Mouse (Mus musculus): ENCODE results near the gene Gper1. TPM values are rescaled to one million over a fixed set of nuclear protein-coding genes. Genes with fewer than 3 reads are reported as not detected.
A peak's percentile ranks its signal among the peaks of the same experiment; 100 is the strongest.

Gene Gper1
- total and polyA plus RNA-seq, 2 experiments from 2014 or later = 6.8 to 9.1 TPM

DNA sequence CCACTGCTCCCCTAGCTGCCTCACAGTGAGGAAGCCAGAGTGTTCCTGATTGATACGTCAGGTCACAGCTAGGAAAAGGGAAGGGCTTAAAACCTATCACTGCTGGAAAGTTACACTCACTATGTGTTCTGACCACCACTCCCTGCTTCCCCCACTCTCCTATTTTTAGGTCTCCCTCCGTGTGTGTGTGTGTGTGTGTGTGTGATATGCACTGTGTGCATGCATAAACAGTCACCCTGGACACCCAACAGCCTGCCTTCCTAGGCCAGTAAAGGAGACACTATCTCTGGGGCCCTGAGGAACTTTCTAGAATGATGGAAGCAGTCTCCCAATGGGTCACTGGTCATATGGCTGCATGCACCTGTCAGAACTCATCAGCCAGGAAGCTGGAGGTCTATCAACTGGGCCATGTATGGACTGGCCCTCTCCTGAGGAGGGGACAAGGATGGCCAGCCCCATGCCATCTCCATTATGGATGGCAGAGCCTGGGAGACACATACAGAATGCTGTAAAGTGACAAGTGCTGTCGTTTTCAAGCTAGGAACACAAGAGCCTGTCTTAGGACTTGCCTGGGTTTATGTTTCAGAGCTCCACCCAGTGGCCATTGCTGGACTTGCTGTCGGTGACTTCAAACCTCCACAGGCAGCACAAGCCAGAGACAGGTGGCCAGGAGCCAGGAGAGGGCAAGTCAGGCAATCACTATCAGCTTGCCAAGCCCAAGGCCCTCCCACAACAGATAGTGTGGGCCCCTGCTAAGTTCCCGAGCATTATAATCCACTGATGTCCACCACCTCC, 24.8 kb upstream of the Gper1 start:
- no peak overlapping the region for H3K27ac ChIP-seq (ENCODE audit: low read depth, low read length)
- DNase-seq (peak; percentile 90), ATAC-seq (peak; percentile 85)
- no peak overlapping the region for H3K9ac ChIP-seq
- 42% methylated on average over 5 of the region's 5 CpGs for WGBS
- no peak overlapping the region for H3K4me3 ChIP-seq (ENCODE audit: low read depth, low read length)
- H3K4me2 ChIP-seq (ENCODE audit: low read depth) = no peak overlapping the region
- peak; percentile 86 for TF ChIP-seq CTCF (IDR thresholded peaks at IDR 0.05; ENCODE audit: low read depth)
- H3K36me3 ChIP-seq (ENCODE audit: insufficient read depth) = no peaks in the 10 kb centered on the region
- no peaks in the 10 kb centered on the region for H3K9me3 ChIP-seq (ENCODE audit: low read length)
- H3K4me1 ChIP-seq (ENCODE audit: insufficient read depth) = no peaks in the 10 kb centered on the region
- H3K27me3 ChIP-seq (ENCODE audit: insufficient read depth, low read length) = no peaks in the 10 kb centered on the region

DNA sequence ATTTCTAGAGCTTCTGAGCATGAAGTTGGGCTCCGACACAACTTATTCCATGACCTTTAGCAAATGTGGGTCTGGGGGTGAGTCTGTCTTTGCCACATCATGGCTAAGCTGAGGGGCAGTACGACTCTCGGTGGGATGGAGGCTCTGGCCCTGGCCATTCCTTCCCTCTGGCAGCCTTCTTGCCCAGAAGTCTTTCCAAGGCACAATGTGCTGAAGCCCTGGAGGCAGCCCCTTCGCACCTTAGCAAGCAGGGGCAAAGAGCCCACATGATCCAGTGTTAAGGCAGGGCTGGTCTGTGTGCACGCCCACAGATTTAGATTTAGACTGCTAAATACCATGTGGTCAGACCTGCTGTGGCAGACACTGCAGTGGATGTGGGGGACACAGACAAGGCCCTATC, 24.2 kb upstream of the Gper1 start:
- H3K27ac ChIP-seq (ENCODE audit: low read depth, low read length) = no peak overlapping the region
- no peaks in the 10 kb centered on the region for H3K9me3 ChIP-seq (ENCODE audit: low read length)
- H3K4me2 ChIP-seq (ENCODE audit: low read depth) = no peak overlapping the region
- H3K27me3 ChIP-seq (ENCODE audit: insufficient read depth, low read length) = no peaks in the 10 kb centered on the region
- ATAC-seq = no peak
- no peak for TF ChIP-seq CTCF (IDR thresholded peaks at IDR 0.05; ENCODE audit: low read depth)
- H3K9ac ChIP-seq = no peak overlapping the region
- H3K4me1 ChIP-seq (ENCODE audit: insufficient read depth) = no peaks in the 10 kb centered on the region
- H3K4me3 ChIP-seq (ENCODE audit: low read depth, low read length) = no peak overlapping the region
- no peaks in the 10 kb centered on the region for H3K36me3 ChIP-seq (ENCODE audit: insufficient read depth)
- DNase-seq = no peak
- 84% methylated on average over 5 of the region's 5 CpGs for WGBS

DNA sequence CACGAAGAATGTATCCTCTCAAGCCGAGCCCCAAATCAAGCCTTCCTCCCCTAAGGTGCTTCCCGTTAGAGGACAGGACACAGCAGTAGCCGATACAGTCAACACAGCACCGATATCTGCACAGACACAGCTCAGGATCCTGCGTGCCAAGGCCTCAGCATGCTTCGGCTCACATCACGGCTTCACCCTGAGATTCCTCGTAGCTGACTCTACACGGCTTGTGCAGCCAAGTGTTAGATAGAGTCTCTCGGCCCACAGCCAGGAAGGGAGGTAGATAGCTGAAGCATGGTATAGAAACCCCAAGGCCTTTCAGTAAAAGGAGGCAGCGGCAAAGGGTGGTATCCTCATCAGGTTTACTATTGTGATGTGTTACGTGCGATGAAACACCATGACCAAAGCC, 23.0 kb upstream of the Gper1 start:
- H3K9me3 ChIP-seq (ENCODE audit: low read length) = no peaks in the 10 kb centered on the region
- DNase-seq (no peak), ATAC-seq (no peak)
- no peak overlapping the region for H3K4me2 ChIP-seq (ENCODE audit: low read depth)
- 85% methylated on average over 14 of the region's 14 CpGs for WGBS
- no peaks in the 10 kb centered on the region for H3K4me1 ChIP-seq (ENCODE audit: insufficient read depth)
- TF ChIP-seq CTCF (IDR thresholded peaks at IDR 0.05; ENCODE audit: low read depth) = no peak
- H3K27ac ChIP-seq (ENCODE audit: low read depth, low read length) = no peak overlapping the region
- no peaks in the 10 kb centered on the region for H3K36me3 ChIP-seq (ENCODE audit: insufficient read depth)
- no peaks in the 10 kb centered on the region for H3K27me3 ChIP-seq (ENCODE audit: insufficient read depth, low read length)
- H3K9ac ChIP-seq = no peak overlapping the region
- no peak overlapping the region for H3K4me3 ChIP-seq (ENCODE audit: low read depth, low read length)

DNA sequence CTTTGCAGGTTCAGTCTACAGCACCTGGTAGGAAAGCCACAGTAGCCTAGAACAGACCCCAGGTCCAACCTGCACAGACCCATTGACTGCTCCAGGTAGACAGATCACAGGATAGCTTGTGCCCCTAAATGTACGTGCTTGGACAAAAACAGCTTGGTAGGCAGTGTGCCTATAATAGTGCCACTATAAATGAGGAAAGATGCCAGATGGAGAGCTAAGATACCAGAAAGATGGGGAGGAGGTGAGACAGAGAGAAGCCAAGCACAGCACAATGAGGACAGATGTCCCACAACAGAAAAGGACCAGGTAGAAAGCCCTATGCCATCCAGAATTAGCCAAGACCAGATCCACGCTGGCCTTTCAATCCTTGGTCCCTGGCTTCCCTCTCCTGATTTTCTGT, 20.8 kb upstream of the Gper1 start:
- Histone ChIP-seq H3K9me3 (ENCODE audit: low read length) (no peaks in the 10 kb centered on the region), H3K4me1 (ENCODE audit: insufficient read depth) (no peaks in the 10 kb centered on the region), H3K4me2 (ENCODE audit: low read depth) (no peak overlapping the region), H3K27ac (ENCODE audit: low read depth, low read length) (no peak overlapping the region), H3K27me3 (ENCODE audit: insufficient read depth, low read length) (no peaks in the 10 kb centered on the region), H3K4me3 (ENCODE audit: low read depth, low read length) (no peak overlapping the region), H3K36me3 (ENCODE audit: insufficient read depth) (no peaks in the 10 kb centered on the region), H3K9ac (no peak overlapping the region)
- no peak for TF ChIP-seq CTCF (IDR thresholded peaks at IDR 0.05; ENCODE audit: low read depth)
- 84% methylated on average over 2 of the region's 2 CpGs for WGBS
- ATAC-seq (no peak), DNase-seq (no peak)

DNA sequence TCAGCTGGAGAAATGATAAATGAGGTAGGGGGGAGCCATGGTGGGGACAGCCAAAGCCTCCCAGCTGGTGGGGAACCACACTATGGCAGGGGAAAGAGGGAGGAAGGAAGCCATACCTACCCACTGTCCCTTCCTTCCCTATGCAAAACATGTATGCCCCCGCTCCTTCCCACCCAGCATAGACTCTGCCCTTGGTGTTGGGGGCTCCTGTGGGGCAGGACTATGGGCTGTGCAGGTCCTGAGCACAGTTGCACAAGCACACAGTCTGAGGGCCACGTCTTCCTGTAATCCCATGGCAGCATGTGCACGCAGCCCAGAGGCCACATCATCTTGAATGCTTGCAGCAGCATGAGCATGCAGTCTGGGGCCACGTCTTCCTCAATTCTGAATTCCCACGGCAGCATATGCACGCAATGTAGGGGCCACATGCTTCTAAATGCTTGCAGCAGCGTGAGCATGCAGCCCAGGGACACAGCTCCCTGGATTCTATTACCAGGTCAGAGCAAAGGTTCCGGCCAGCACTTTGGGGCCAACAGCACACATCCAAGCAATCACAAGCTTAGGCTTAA, 19.2 kb upstream of the Gper1 start:
- Histone ChIP-seq H3K9ac (no peak overlapping the region), H3K4me2 (ENCODE audit: low read depth) (no peak overlapping the region), H3K27me3 (ENCODE audit: insufficient read depth, low read length) (no peaks in the 10 kb centered on the region), H3K9me3 (ENCODE audit: low read length) (no peaks in the 10 kb centered on the region), H3K4me1 (ENCODE audit: insufficient read depth) (no peaks in the 10 kb centered on the region), H3K27ac (ENCODE audit: low read depth, low read length) (no peak overlapping the region), H3K4me3 (ENCODE audit: low read depth, low read length) (no peak overlapping the region), H3K36me3 (ENCODE audit: insufficient read depth) (no peaks in the 10 kb centered on the region; the same call in 1 of the 2 replicates)
- no peak for ATAC-seq
- TF ChIP-seq CTCF (IDR thresholded peaks at IDR 0.05; ENCODE audit: low read depth) = no peak
- WGBS = 91% methylated on average over 8 of the region's 8 CpGs
- DNase-seq = no peak

DNA sequence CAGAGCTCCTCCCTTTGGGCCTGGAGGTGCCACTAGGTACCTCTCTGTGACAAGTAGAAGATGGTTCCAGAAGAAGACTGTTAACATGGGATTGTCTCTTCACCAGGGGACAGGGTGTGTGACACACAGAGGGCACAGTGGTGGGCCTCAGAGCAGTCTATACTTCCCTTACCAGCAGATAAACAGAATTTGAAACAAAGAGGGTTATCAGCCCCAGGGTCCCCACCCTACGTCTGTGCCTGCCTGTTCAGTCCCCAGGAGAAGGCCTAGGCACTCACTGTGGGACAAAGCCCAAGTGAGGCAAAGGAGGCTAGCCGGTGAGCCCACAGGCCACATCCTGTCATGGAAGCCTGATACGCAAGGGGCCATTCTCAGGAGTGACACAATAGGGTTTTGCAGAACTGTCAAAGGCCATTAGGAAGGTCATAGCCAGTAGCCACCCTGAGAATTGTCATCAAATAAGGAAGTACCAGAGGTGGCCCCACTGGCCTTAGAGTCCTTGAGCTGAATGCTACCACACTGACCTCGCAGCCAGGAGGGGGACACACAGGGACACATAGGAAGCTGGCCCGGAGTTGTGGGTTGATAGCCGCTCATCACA, 18.1 kb upstream of the Gper1 start, which contains the start of gene C130050O18Rik:
TSS of gene C130050O18Rik (plus strand) at position 480 of the 601 bp plus-strand sequence.
- 92% methylated on average over 6 of the region's 6 CpGs for WGBS
- Histone ChIP-seq H3K27ac (ENCODE audit: low read depth, low read length) (no peak within 1 kb of the TSS), H3K9ac (no peak within 1 kb of the TSS), H3K4me2 (ENCODE audit: low read depth) (no peak within 1 kb of the TSS), H3K9me3 (ENCODE audit: low read length) (no peaks in the 10 kb centered on the region), H3K4me1 (ENCODE audit: insufficient read depth) (no peaks in the 10 kb centered on the region), H3K36me3 (ENCODE audit: insufficient read depth) (no peaks in the 10 kb centered on the region; the same call in 1 of the 2 replicates), H3K4me3 (ENCODE audit: low read depth, low read length) (no peak within 1 kb of the TSS), H3K27me3 (ENCODE audit: insufficient read depth, low read length) (no peaks in the 10 kb centered on the region)
- no peak for TF ChIP-seq CTCF (IDR thresholded peaks at IDR 0.05; ENCODE audit: low read depth)
- no peak for DNase-seq
- ATAC-seq = no peak

DNA sequence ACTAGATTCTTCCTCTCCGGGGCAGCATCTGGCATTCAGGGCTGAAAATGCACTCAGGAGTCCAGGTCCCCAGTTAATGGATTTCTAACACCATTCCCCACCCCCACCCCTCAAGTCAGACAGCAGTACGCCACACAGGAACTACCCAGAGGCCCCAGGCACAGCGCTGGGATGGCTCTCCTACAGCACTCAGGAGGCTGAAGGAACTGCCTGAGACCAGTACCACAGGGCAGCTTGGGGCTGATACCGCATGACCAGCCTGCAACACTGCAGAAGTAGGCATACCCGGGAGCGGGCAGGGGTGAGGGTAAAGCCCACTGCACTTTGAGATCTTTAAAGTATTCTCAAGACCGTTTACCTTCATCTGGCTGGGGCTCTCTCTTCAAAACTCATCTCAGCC, 17.5 kb upstream of the Gper1 start:
- Histone ChIP-seq H3K36me3 (ENCODE audit: insufficient read depth) (no peaks in the 10 kb centered on the region; the same call in 1 of the 2 replicates), H3K9ac (no peak overlapping the region), H3K4me2 (ENCODE audit: low read depth) (no peak overlapping the region), H3K4me1 (ENCODE audit: insufficient read depth) (no peaks in the 10 kb centered on the region), H3K27ac (ENCODE audit: low read depth, low read length) (no peak overlapping the region), H3K4me3 (ENCODE audit: low read depth, low read length) (no peak overlapping the region), H3K27me3 (ENCODE audit: insufficient read depth, low read length) (no peaks in the 10 kb centered on the region), H3K9me3 (ENCODE audit: low read length) (no peaks in the 10 kb centered on the region)
- TF ChIP-seq CTCF (IDR thresholded peaks at IDR 0.05; ENCODE audit: low read depth) = no peak
- DNase-seq (no peak), ATAC-seq (no peak)
- 78% methylated on average over 7 of the region's 7 CpGs for WGBS

Data from forebrain, postnatal 0 days (tissue).